Mouse (Mus musculus) embryonic facial prominence, embryonic 15.5 days (tissue): Measurements from ENCODE around the gene Gm49396. TPM values are rescaled to one million over a fixed set of nuclear protein-coding genes. Genes with fewer than 3 reads are reported as not detected.

ENCODE experiments used
- microRNA-seq: library from miRNA; unstranded; fragments of <30 nt; microRNA quantifications from one replicate; pipeline ENCODE4, GENCODE M21; 2016; ENCODE audit warnings: borderline number of aligned reads
- polyA plus RNA-seq: library from polyadenylated mRNA; unstranded; fragments of >200 nt; fragmentation: Nextera tagmentation; extraction: Ambion mirVana; gene quantifications from 2 replicates; pipeline ENCODE4 v1.2.1, GENCODE M21; 2015

The Gm49396 gene
- polyA plus RNA-seq, 1 experiment from 2014 or later: 15.0 TPM

Small RNA genes within 50 kb of the gene (microRNA-seq; reads per million reads assigned to microRNA genes)
- 1.0 reads per million for gene Gm38670
- not detected for gene Mir3569

Other genes starting within 250 kb of the Gm49396 start
- 30.5 and 36.9 TPM in 2 replicates for gene Syne4, start 248.5 kb upstream of the Gm49396 start, polyA plus RNA-seq
- 0.60 and 1.9 TPM in 2 replicates for gene E130208F15Rik, start 241.6 kb upstream of the Gm49396 start, polyA plus RNA-seq
- gene Sdhaf1, start 239.4 kb upstream of the Gm49396 start, polyA plus RNA-seq: 17.9 and 18.8 TPM in 2 replicates
- 5.7 and 6.6 TPM in 2 replicates for gene Lrfn3, start 200.6 kb upstream of the Gm49396 start, polyA plus RNA-seq
- gene Tyrobp, start 149.6 kb upstream of the Gm49396 start, polyA plus RNA-seq: 95.4 and 103 TPM in 2 replicates
- gene Hcst, start 143.5 kb upstream of the Gm49396 start, polyA plus RNA-seq: 2.2 and 2.4 TPM in 2 replicates
- gene Nfkbid, start 141.6 kb upstream of the Gm49396 start, polyA plus RNA-seq: 1.7 and 1.8 TPM in 2 replicates
- 52.0 and 61.3 TPM in 2 replicates for gene Aplp1, start 117.8 kb upstream of the Gm49396 start, polyA plus RNA-seq
- gene Kirrel2, start 105.7 kb upstream of the Gm49396 start, polyA plus RNA-seq: 1.1 and 1.3 TPM in 2 replicates
- 0.17 TPM in 2 replicates for gene Nphs1, start 105.0 kb upstream of the Gm49396 start, polyA plus RNA-seq
- gene Prodh2, start 69.7 kb upstream of the Gm49396 start, polyA plus RNA-seq: not detected in 2 replicates
- 12.2 and 16.2 TPM in 2 replicates for gene Arhgap33, start 28.3 kb upstream of the Gm49396 start, polyA plus RNA-seq
- gene Hspb6, start 11.2 kb upstream of the Gm49396 start, polyA plus RNA-seq: 19.9 and 22.2 TPM in 2 replicates
- gene Proser3, start 11.0 kb upstream of the Gm49396 start, polyA plus RNA-seq: 11.6 and 17.6 TPM in 2 replicates
- 45.6 and 46.8 TPM in 2 replicates for gene Lin37, start 3.5 kb upstream of the Gm49396 start, polyA plus RNA-seq
- gene U2af1l4, start within 50 bp of the Gm49396 start, polyA plus RNA-seq: 83.7 and 86.6 TPM in 2 replicates
- 136 and 140 TPM in 2 replicates for gene Psenen, start 283 bp downstream of the Gm49396 start, polyA plus RNA-seq
- gene Igflr1, start 2.1 kb downstream of the Gm49396 start, polyA plus RNA-seq: 5.3 and 6.1 TPM in 2 replicates
- 10.8 and 11.6 TPM in 2 replicates for gene Kmt2b, start 25.4 kb downstream of the Gm49396 start, polyA plus RNA-seq
- gene Zbtb32, start 35.6 kb downstream of the Gm49396 start, polyA plus RNA-seq: 1.5 and 1.8 TPM in 2 replicates
- gene Upk1a, start 49.5 kb downstream of the Gm49396 start, polyA plus RNA-seq: 0.54 and 0.75 TPM in 2 replicates
- gene Cox6b1, start 62.8 kb downstream of the Gm49396 start, polyA plus RNA-seq: 848 and 867 TPM in 2 replicates
- not detected in 2 replicates for gene Etv2, start 72.5 kb downstream of the Gm49396 start, polyA plus RNA-seq
- gene Rbm42, start 87.0 kb downstream of the Gm49396 start, polyA plus RNA-seq: 126 and 129 TPM in 2 replicates
- gene Haus5, start 101.7 kb downstream of the Gm49396 start, polyA plus RNA-seq: 37.8 and 41.2 TPM in 2 replicates
- gene Pmis2, start 108.3 kb downstream of the Gm49396 start, polyA plus RNA-seq: not detected in 2 replicates
- gene 2200002J24Rik, start 135.6 kb downstream of the Gm49396 start, polyA plus RNA-seq: 0.41 and 0.64 TPM in 2 replicates
- gene Atp4a, start 148.9 kb downstream of the Gm49396 start, polyA plus RNA-seq: 0.29 and 0.63 TPM in 2 replicates
- gene Tmem147, start 166.2 kb downstream of the Gm49396 start, polyA plus RNA-seq: 191 and 200 TPM in 2 replicates
- 0.48 and 1.0 TPM in 2 replicates for gene Gapdhs, start 180.3 kb downstream of the Gm49396 start, polyA plus RNA-seq
- gene Sbsn, start 188.1 kb downstream of the Gm49396 start, polyA plus RNA-seq: 163 and 182 TPM in 2 replicates
- 491 and 576 TPM in 2 replicates for gene Dmkn, start 200.4 kb downstream of the Gm49396 start, polyA plus RNA-seq
- gene Krtdap, start 224.6 kb downstream of the Gm49396 start, polyA plus RNA-seq: 1,669 and 1,901 TPM in 2 replicates